Mouse (Mus musculus): ENCODE results near the gene Tmem223.

Gene Tmem223

DNA sequence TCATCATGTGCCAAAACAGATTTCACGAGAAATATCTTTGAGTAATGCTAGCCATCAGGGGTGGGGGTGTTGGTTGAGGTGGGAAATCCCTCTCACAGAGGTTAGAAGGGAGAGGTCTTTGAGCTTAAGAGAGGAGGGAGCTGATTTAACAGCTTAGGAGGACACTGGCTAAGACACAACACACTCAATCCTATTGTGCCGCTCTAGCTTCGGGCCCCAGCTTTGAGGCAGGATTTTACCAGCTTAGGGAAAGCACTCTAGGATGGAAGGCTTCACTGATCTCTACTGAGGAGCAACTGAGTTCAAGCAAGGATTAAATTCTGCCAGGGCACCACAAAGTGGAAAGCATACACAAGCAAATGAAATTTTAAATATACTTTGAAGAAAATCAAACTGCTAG, 46.2 kb downstream of the Tmem223 start:
- TF ChIP-seq GATA4 (IDR thresholded peaks at IDR 0.05; ENCODE audit: insufficient replicate concordance, low read length) = no peak

DNA sequence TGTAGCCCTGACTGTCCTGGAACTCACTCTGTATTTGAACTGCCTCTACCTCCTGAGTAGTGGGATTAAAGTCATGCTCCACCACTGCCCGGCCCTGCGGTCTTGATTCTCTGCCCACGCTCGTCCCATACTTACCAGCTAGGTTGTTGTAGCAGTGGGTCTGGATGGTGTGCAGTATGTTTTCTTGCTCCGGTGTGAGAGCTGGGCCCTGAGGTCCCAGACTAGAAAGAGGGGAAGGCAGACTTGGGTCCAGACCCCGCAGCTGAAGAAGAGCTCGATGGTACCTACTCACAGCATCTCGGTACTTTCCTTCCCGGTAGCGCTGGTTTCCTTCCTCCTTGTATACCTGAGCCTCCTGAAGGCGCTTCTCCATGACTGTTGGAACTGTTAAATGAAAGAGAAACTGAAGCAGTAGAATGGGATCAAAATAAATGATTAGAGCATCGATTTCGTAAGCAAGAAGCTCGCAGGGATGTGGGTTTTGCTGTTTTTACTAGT, 47.6 kb downstream of the Tmem223 start:
- TF ChIP-seq GATA4 (IDR thresholded peaks at IDR 0.05; ENCODE audit: insufficient replicate concordance, low read length) = no peak

DNA sequence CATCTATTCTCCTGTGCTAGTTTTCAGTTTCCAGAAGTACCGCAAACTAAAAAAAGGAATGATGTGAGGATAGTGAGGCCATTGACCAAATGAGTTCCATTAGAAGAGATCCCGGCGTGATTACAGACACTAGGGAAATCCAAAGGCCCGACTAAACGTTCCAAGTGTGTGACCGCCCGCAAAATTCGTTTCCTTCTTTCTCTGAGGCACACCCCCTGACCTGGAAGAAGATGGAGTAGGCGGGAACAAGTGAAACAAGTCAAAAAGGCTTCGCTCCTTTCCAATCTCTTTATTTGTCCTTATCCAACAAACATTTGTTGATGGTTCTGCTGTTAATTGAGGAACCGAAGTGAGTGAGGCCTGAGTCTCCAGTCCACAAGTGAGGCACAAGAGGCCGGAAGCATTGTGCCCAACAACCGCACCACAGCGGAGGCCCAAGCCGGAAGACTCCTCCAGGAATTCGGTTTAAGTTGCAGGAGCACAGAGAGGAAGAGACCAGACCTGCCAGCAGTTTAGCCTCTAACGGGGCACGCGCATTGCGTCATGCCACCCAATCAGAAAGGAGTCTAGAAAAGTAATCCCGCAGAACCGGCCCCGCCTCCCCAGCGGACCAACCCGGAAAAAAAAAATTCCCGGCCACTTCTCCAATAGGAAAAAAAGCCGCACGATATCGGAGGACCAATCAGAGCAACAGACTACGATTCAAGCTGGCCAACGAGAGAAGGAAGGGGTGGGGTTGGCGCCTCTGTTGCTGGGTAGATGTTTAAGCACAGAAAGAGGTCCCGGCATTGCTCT, 48.2 kb downstream of the Tmem223 start, which contains the start of gene Ttc9c:
Gene Ttc9c (minus strand): TSS at position 533 of the 795 bp plus-strand sequence.
- TF ChIP-seq GATA4 (IDR thresholded peaks at IDR 0.05; ENCODE audit: insufficient replicate concordance, low read length) = no peak

DNA sequence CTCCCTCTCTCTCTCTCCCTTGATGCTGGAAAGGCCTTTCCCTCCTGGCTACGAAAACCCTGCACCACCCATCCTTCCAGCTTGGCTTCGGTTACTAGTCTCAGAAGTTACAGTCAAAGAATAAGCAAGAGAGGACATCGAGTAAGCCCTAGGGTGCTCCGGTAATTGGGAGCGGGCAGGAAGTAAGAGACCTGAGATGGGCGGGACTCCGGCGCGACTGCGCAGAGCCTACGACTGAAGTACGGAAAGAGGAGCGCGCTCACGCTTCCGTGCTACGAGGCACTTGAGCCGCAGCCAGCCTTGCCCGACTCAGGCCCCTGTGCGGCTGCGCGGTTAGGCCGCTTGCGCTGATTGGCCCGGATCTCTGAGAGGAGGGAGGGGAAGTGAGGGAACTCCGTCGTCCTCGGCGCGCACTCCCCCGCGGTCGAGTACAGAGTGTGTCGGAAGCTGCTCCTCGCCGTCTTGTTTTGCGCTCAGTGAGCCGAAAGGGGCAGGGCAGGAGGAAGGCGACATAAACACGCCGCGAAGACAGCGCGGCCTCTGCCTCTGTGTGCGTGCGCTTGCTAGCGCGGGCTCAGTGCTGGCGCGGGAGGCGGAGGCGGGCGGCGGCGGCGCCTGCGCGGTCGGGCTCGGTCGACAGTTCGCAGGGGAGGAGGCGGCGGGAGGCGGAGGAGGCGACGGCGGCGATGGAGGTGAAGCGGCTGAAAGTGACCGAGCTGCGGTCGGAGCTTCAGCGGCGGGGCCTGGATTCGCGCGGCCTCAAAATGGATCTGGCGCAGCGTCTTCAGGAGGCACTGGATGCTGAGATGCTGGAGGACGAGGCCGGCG, 49.0 kb downstream of the Tmem223 start, which contains the start of gene Hnrnpul2:
Gene Hnrnpul2 (plus strand): TSS at position 415 of the 828 bp plus-strand sequence.
- no peak; the same call in 1 of the 2 replicates for TF ChIP-seq GATA4 (IDR thresholded peaks at IDR 0.05; ENCODE audit: insufficient replicate concordance, low read length)

DNA sequence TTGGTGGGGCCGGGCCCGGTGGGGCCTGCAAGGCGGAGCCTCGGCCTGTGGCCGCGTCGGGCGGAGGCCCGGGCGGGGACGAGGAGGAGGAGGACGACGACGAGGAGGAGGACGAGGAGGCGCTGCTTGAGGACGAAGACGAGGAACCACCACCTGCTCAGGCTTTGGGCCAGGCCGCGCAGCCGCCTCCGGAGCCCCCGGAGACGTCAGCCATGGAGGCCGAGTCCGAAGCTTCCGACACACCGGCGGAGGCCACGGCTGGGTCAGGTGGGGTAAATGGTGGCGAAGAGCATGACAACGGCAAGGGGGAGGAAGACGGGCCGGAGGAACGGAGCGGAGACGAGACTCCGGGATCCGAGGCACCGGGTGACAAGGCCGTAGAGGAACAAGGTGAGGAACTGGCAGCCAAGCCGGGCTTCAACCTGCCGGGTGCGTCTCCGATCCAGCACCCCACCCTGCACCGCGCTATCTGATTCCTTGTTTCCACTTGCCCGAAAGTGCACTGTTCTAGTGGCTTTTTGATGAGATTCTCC, 49.7 kb downstream of the Tmem223 start:
- TF ChIP-seq GATA4 (IDR thresholded peaks at IDR 0.05; ENCODE audit: insufficient replicate concordance, low read length) = no peak

DNA sequence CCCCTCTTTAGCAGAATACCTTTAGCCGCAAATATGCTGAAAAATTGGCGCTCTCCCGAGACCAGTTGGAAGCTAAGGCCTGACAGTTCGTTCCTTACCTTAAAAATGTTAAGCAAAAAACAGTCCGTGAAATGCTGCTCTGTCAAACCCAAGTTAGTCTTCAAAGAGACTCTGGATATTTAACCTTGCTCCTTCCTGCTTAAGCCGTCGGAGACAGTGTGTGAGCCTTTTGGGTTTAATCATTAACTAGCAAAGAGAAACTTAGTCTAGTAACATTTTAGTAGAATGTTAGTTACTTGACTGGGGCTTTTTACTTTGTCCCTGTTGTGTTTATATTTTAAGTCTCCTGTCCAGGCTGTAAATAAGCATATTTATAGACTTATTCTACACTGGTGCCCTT, 50.4 kb downstream of the Tmem223 start:
- TF ChIP-seq GATA4 (IDR thresholded peaks at IDR 0.05; ENCODE audit: insufficient replicate concordance, low read length) = no peak
